Mouse (Mus musculus): ENCODE results near the gene Shc2. TPM values are rescaled to one million over a fixed set of nuclear protein-coding genes. Genes with fewer than 3 reads are reported as not detected.

Gene Shc2
- polyA plus RNA-seq, 1 experiment from 2014 or later = 22.6 TPM

GRCm38 (mm10) chr10:79584021-79584420, 53.7 kb downstream of the Shc2 start:
- no peak for DNase-seq (ENCODE audit: low spot score)
- 66% methylated on average over 7 of the region's 7 CpGs for WGBS

GRCm38 (mm10) chr10:79581501-79581900, 56.2 kb downstream of the Shc2 start:
- no peak for DNase-seq (ENCODE audit: low spot score)
- H3K4me3 ChIP-seq = no peak overlapping the region
- WGBS = 89% methylated on average over 8 of the region's 8 CpGs
- H3K36me3 ChIP-seq = no peaks in the 10 kb centered on the region
- no peaks in the 10 kb centered on the region for H3K9me3 ChIP-seq
- H3K4me1 ChIP-seq (replicated peaks) = 0 out of 2 replicates have a peak, but pooled peaks cover 5% of the 10 kb centered on the region
- H3K27me3 ChIP-seq (ENCODE audit: insufficient read depth, poor library complexity, severe bottlenecking) = peaks cover 4% of the 10 kb centered on the region; the same call in 1 of the 2 replicates
- no peak overlapping the region for H3K27ac ChIP-seq

More at GRCm38 (mm10) chr10:79584021-79584420, 53.7 kb downstream of the Shc2 start:
- Histone ChIP-seq H3K9me3 (no peaks in the 10 kb centered on the region), H3K4me1 (replicated peaks) (no peaks in the 10 kb centered on the region), H3K27ac (no peak overlapping the region), H3K36me3 (no peaks in the 10 kb centered on the region), H3K27me3 (ENCODE audit: insufficient read depth, poor library complexity, severe bottlenecking) (peaks cover 4% of the 10 kb centered on the region; the same call in 1 of the 2 replicates), H3K4me3 (no peak overlapping the region)

- Histone ChIP-seq H3K27ac (no peak overlapping the region), H3K4me1 (replicated peaks) (0 out of 2 replicates have a peak, but pooled peaks cover 5% of the 10 kb centered on the region), H3K36me3 (no peaks in the 10 kb centered on the region), H3K27me3 (ENCODE audit: insufficient read depth, poor library complexity, severe bottlenecking) (peaks cover 4% of the 10 kb centered on the region; the same call in 1 of the 2 replicates), H3K9me3 (no peaks in the 10 kb centered on the region), H3K4me3 (no peak overlapping the region)
- DNase-seq (ENCODE audit: low spot score) = peak; percentile 69
- 40% methylated on average over 6 of the region's 6 CpGs for WGBS
These were observed 56.9 kb downstream of the Shc2 start for GRCm38 (mm10) chr10:79580811-79581210.

GRCm38 (mm10) chr10:79580356-79580755, 57.4 kb downstream of the Shc2 start:
- no peak for DNase-seq (ENCODE audit: low spot score)
- Histone ChIP-seq H3K9me3 (no peaks in the 10 kb centered on the region), H3K4me1 (replicated peaks) (0 out of 2 replicates have a peak, but pooled peaks cover 5% of the 10 kb centered on the region), H3K27ac (no peak overlapping the region), H3K4me3 (no peak overlapping the region), H3K36me3 (no peaks in the 10 kb centered on the region), H3K27me3 (ENCODE audit: insufficient read depth, poor library complexity, severe bottlenecking) (peaks cover 4% of the 10 kb centered on the region; the same call in 1 of the 2 replicates)
- 69% methylated on average over 7 of the region's 7 CpGs for WGBS

GRCm38 (mm10) chr10:79579781-79580180, 57.9 kb downstream of the Shc2 start:
- WGBS = 85% methylated on average over 12 of the region's 12 CpGs
- no peak for DNase-seq (ENCODE audit: low spot score)
- Histone ChIP-seq H3K27me3 (ENCODE audit: insufficient read depth, poor library complexity, severe bottlenecking) (peaks cover 4% of the 10 kb centered on the region; the same call in 1 of the 2 replicates), H3K36me3 (no peaks in the 10 kb centered on the region), H3K27ac (no peak overlapping the region), H3K4me3 (no peak overlapping the region), H3K9me3 (no peaks in the 10 kb centered on the region), H3K4me1 (replicated peaks) (0 out of 2 replicates have a peak, but pooled peaks cover 5% of the 10 kb centered on the region)

- H3K27me3 ChIP-seq (ENCODE audit: insufficient read depth, poor library complexity, severe bottlenecking) = peaks cover 4% of the 10 kb centered on the region; the same call in 1 of the 2 replicates
- H3K4me3 ChIP-seq = no peak overlapping the region
- no peak overlapping the region for H3K27ac ChIP-seq
- DNase-seq (ENCODE audit: low spot score) = no peak
- 0 out of 2 replicates have a peak, but pooled peaks cover 5% of the 10 kb centered on the region for H3K4me1 ChIP-seq (replicated peaks)
- H3K9me3 ChIP-seq = no peaks in the 10 kb centered on the region
- no peaks in the 10 kb centered on the region for H3K36me3 ChIP-seq
- 78% methylated on average over 7 of the region's 7 CpGs for WGBS
These were observed 58.8 kb downstream of the Shc2 start for GRCm38 (mm10) chr10:79578891-79579290.

GRCm38 (mm10) chr10:79578276-79578675, 59.4 kb downstream of the Shc2 start:
- Histone ChIP-seq H3K4me1 (replicated peaks) (0 out of 2 replicates have a peak, but pooled peaks cover 5% of the 10 kb centered on the region), H3K9me3 (no peaks in the 10 kb centered on the region), H3K27me3 (ENCODE audit: insufficient read depth, poor library complexity, severe bottlenecking) (peaks cover 4% of the 10 kb centered on the region; the same call in 1 of the 2 replicates), H3K4me3 (no peak overlapping the region), H3K27ac (no peak overlapping the region), H3K36me3 (no peaks in the 10 kb centered on the region)
- WGBS = 64% methylated on average over 9 of the region's 9 CpGs
- DNase-seq (ENCODE audit: low spot score) = no peak

GRCm38 (mm10) chr10:79577376-79577775, 60.3 kb downstream of the Shc2 start:
- Histone ChIP-seq H3K27ac (no peak overlapping the region), H3K4me1 (replicated peaks) (0 out of 2 replicates have a peak, but pooled peaks cover 5% of the 10 kb centered on the region), H3K9me3 (no peaks in the 10 kb centered on the region), H3K27me3 (ENCODE audit: insufficient read depth, poor library complexity, severe bottlenecking) (peaks cover 4% of the 10 kb centered on the region; the same call in 1 of the 2 replicates), H3K36me3 (no peaks in the 10 kb centered on the region), H3K4me3 (no peak overlapping the region)
- DNase-seq (ENCODE audit: low spot score) = no peak
- 71% methylated on average over 4 of the region's 4 CpGs for WGBS

GRCm38 (mm10) chr10:79575754-79576153, 62.0 kb downstream of the Shc2 start:
- WGBS = 75% methylated on average over 6 of the region's 6 CpGs
- Histone ChIP-seq H3K27me3 (ENCODE audit: insufficient read depth, poor library complexity, severe bottlenecking) (no peaks in the 10 kb centered on the region; the same call in 1 of the 2 replicates), H3K27ac (no peak overlapping the region), H3K36me3 (no peaks in the 10 kb centered on the region), H3K4me1 (replicated peaks) (0 out of 2 replicates have a peak, but pooled peaks cover 5% of the 10 kb centered on the region), H3K9me3 (no peaks in the 10 kb centered on the region), H3K4me3 (no peak overlapping the region)
- no peak for DNase-seq (ENCODE audit: low spot score)

GRCm38 (mm10) chr10:79574796-79575195, 62.9 kb downstream of the Shc2 start:
- Histone ChIP-seq H3K9me3 (no peaks in the 10 kb centered on the region), H3K36me3 (no peaks in the 10 kb centered on the region), H3K27ac (no peak overlapping the region), H3K4me1 (replicated peaks) (0 out of 2 replicates have a peak, but pooled peaks cover 5% of the 10 kb centered on the region), H3K27me3 (ENCODE audit: insufficient read depth, poor library complexity, severe bottlenecking) (no peaks in the 10 kb centered on the region; the same call in 1 of the 2 replicates), H3K4me3 (no peak overlapping the region)
- 94% methylated on average over 6 of the region's 6 CpGs for WGBS
- no peak for DNase-seq (ENCODE audit: low spot score)

- DNase-seq (ENCODE audit: low spot score) = no peak
- no peaks in the 10 kb centered on the region for H3K27me3 ChIP-seq (ENCODE audit: insufficient read depth, poor library complexity, severe bottlenecking)
- no peak overlapping the region for H3K27ac ChIP-seq
- H3K4me3 ChIP-seq = no peak overlapping the region
- no peaks in the 10 kb centered on the region for H3K36me3 ChIP-seq
- 84% methylated on average over 8 of the region's 8 CpGs for WGBS
- H3K4me1 ChIP-seq (replicated peaks) = 0 out of 2 replicates have a peak, but pooled peaks cover 5% of the 10 kb centered on the region
- H3K9me3 ChIP-seq = no peaks in the 10 kb centered on the region
These were observed 63.4 kb downstream of the Shc2 start for GRCm38 (mm10) chr10:79574350-79574749.

GRCm38 (mm10) chr10:79573611-79574010, 64.1 kb downstream of the Shc2 start:
- WGBS = 83% methylated on average over 6 of the region's 6 CpGs
- Histone ChIP-seq H3K9me3 (no peaks in the 10 kb centered on the region), H3K4me3 (no peak overlapping the region), H3K36me3 (no peaks in the 10 kb centered on the region), H3K4me1 (replicated peaks) (0 out of 2 replicates have a peak, but pooled peaks cover 5% of the 10 kb centered on the region), H3K27ac (no peak overlapping the region), H3K27me3 (ENCODE audit: insufficient read depth, poor library complexity, severe bottlenecking) (no peaks in the 10 kb centered on the region)
- no peak for DNase-seq (ENCODE audit: low spot score)

GRCm38 (mm10) chr10:79571314-79571713, 66.4 kb downstream of the Shc2 start:
- no peaks in the 10 kb centered on the region for H3K4me1 ChIP-seq (replicated peaks)
- no peak overlapping the region for H3K27ac ChIP-seq
- no peak overlapping the region for H3K4me3 ChIP-seq
- H3K27me3 ChIP-seq (ENCODE audit: insufficient read depth, poor library complexity, severe bottlenecking) = no peaks in the 10 kb centered on the region
- H3K36me3 ChIP-seq = no peaks in the 10 kb centered on the region
- no peaks in the 10 kb centered on the region for H3K9me3 ChIP-seq
- no peak for DNase-seq (ENCODE audit: low spot score)
- WGBS = 94% methylated on average over 2 of the region's 2 CpGs

Measured in hindbrain, embryonic 10.5 days (tissue).